Comparison of ENCODE assay signal across 13 mouse cellular contexts in genomic region chr16:21646496-21646895, GRCm38 (mm10).
"Had no signal": no experiment of that assay in that cellular context is flagged by ENCODE, and none has a peak within 500 bp of the region (broad histone marks: within the 10 kb centered on the region; RNA-seq: fewer than 3 reads in every experiment).

No protein-coding gene starts in this region.

- H3K27me3 ChIP-seq: limb, embryonic 13.5 days; liver, embryonic 12.5 days; neural tube, embryonic 13.5 days had no signal

- DNase-seq: kidney, adult 9 months; kidney, postnatal 36 days; layer of hippocampus, adult 9-11 months; layer of hippocampus, postnatal 36 days; lung, embryonic 14.5 days; midbrain, embryonic 14.5 days; right cerebral cortex, adult 18-20 months; right cerebral cortex, postnatal 25 days; thymus, postnatal 36 days had no signal

- H3K4me2 ChIP-seq: limb, embryonic 13.5 days; liver, embryonic 12.5 days; lung, embryonic 14.5 days; neural tube, embryonic 13.5 days had no signal

- H3K4me3 ChIP-seq: limb, embryonic 13.5 days; liver, embryonic 12.5 days; neural tube, embryonic 13.5 days had no signal

- H3K27ac ChIP-seq: kidney, postnatal 0 days; limb, embryonic 13.5 days; liver, embryonic 12.5 days; neural tube, embryonic 13.5 days had no signal

- H3K9ac ChIP-seq: limb, embryonic 13.5 days; liver, embryonic 12.5 days; lung, embryonic 14.5 days; neural tube, embryonic 13.5 days had no signal

- H3K9me3 ChIP-seq: limb, embryonic 13.5 days; liver, embryonic 12.5 days; neural tube, embryonic 13.5 days had no signal

- ATAC-seq: liver, embryonic 12.5 days had no signal

- H3K36me3 ChIP-seq: liver, embryonic 12.5 days had no signal
